Mouse (Mus musculus) urinary bladder, postnatal 14 days (tissue): ENCODE data around the gene Dop1a.
A peak's percentile ranks its signal among the peaks of the same experiment; 100 is the strongest.
"Not testable (repeated sequence)": the region's sequence is repeated elsewhere in the genome, so short reads cannot be mapped to it uniquely, and the experiment has no call there.

Experiments
- DNase-seq: peaks from one replicate; pipeline ENCODE4 v3.0.0; 2021; ENCODE audit warnings: low spot score

Gene Dop1a

DNA sequence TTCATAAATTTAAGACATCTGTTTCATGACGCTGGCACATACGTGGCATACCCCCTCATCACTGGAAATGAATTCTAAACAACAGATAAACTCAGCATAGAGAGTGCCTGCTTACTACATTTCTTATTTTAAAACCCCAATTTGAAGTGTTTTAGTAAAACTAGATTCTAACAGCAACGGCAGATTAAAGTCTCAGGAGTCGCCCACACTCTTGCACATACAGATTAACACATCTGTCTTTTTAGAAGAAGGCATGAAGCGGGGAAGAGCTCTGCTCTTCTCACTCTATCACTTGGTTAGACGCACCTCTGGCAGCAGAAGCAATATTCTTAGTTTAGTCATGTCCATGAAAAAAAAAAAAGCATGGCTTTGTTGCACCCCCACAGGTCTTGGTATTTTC, 108.2 kb downstream of the Dop1a start:
- no peak for DNase-seq

DNA sequence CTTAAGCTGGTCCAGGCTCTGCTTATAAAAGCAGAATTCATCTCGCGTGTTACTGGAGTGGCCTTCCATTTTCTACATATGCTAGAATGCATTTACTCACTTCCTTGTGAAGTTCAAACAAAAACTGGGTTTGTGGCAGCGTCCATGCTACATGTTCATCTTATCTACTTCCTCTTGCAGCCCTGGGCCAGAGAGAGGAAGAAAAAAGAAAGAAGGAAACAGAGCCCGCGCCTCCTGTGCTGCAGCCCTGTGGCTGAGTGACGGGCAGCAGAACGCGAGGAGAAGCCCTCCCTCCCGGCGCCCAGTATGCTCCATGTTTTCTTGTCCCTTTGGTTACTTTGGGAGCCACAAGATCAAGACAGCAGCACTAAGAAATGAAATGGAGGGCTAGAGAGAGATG, 112.7 kb downstream of the Dop1a start:
- no peak for DNase-seq

DNA sequence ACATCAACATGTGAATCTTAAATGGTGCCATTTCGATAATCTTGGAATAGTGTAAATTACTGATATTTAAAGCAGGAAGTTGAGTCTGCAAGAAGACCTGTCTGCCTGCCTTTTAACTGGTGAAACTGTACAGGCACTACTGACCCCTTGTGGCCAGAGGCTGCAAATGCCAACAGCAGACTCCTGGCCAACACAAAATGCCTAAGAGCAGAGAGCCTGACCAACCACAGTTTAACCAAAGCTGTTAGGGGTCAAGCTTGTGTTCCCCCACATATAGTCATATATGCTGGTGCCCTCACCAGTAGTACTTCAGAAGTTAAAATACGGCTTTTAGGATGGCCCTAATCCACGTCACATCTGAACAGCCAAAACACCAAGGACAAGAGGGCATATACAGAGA, 116.8 kb downstream of the Dop1a start:
- DNase-seq = peak; percentile 75

DNA sequence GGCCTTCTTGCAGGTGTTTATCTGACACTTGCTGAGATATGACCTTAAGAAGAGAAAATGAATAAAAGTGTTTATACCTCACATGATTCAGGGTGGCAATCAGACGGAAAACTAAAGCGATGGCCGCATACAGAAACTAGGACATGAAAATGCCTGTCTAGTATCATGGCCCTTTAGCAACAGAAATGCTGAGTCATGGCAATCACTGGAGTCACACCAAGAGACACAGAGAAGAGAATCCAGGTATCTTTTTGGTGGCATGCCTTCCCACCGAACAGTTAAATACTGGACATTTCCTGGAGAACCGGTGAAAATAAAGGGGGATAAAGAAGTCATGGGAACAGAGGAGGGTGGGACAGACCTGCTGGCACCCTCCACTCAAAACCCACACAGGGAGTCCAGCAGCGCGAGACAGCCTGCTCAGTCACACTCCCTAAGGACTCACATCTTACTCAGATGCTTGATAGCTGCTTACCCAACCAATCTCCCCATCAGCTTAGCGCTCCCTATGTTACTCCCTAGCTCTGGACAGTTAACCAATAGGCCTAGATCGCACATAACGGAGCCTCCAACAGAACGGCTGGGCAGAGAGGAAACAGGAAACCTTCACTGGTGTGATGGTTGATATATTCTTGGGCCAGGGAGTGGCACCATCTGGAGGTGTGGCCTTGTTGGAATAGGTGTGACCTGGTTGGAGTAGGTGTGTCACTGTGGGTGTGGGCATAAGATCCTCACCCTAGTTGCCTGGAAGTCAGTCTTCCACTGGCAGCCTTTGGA, 120.3 kb downstream of the Dop1a start:
- no peak for DNase-seq

DNA sequence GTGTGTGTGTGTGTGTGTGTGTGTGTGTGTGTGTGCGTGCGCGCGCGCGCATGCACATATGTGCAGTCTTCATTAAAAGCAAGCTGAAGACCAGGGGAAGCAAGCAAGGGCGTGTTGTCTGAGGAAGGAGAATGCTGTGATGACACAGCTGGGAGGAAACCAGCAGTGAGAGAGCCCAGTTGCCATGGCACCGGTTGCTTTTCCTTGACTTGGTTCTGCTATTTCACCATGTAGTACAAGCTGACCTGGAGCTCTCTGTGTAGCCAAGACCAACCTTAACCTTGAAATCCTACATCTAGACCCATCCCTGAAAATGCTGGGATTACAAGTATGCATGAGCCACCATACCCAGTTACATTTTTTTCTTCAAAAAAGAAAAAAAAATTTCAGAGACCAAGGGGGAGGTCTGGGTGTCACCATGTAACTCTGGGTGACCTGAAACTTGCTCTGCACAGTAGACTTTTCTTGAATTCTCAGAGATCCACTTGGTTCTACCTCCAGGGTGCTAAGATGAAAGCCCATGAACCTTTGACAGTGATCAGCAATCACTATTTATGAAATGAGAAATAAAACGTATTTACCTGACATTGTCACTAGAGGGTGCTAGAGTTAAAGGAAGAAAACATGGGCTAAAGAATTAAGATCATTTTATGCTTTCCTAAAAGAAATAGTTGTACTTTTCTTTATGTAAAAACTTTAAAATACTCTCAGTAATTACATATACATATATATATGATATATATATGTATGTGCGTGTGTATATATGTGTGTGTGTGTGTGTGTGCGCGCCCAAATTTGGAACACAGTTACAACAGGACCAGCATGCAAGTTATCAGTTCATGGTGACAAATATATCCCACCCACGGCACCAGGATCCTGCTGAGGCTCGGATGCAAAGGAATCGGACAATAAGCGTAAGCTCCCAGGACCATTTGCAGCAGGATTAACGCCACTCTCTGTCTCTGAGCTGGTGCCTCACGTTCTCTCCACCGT, 126.0 kb downstream of the Dop1a start:
- no peak for DNase-seq

DNA sequence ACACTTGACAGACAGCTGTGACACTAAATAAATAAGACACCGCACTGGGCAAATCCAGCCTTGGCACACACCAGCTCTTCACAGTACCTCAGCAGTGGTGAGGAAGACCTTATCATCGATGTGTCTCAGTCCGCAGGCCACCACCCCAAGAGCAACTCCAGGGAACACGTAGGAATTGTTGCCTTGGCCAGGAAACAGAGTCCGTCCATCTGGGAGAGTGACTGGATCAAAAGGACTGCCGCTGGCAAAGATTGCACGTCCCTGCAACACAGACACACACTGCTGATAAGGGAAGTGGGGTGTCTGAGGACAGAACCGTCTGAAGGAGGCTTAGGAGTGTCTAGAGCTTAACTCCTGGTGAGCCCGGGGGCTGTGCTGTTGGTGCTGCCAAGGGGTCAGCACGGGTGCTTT, 127.4 kb downstream of the Dop1a start:
- not testable (repeated sequence) for DNase-seq

DNA sequence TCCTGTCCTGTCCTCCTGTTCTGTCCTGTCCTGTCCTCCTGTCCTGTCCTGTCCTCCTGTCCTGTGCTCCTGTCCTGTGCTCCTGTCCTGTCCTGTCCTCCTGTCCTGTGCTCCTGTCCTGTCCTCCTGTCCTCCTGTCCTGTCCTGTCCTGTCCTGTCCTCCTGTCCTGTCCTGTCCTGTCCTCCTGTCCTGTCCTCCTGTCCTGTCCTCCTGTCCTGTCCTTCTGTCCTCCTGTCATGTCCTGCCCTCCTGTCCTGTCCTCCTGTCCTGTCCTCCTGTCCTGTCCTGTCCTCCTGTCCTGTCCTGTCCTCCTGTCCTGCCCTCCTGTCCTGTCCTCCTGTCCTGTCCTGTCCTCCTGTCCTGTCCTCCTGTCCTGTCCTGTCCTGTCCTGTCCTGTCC, 130.0 kb downstream of the Dop1a start:
- not testable (repeated sequence) for DNase-seq

DNA sequence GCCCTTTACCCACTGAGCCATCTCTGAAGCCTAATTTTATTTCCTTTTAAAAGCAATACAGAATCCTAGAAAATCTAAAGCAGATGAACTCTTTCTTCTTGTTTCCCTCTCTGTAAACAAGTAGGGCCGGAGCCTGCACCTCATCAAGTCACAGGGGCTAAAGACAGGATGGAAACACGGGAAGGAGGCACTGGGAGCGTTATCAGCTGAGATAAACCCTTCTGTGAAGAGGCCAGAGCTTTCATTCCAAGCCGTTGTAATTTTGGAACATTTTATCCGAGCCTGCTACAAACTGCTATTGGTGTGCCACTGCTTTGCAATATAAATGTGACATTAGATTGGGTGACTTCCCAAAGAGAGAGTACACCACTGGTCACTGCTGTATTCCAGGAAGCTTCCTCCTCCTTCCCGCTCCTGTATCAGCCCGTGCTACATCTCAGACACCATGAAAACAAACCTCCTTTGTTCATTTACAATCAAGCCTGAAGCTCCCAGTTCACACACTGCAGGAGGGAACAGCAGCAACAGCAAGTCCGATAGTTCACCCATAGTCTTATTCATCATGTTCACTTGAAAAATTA, 132.9 kb downstream of the Dop1a start:
- DNase-seq = no peak
